Mouse (Mus musculus): ENCODE measurements around the gene Cmtm6.

GRCm38 (mm10) chr9:114778047-114778390, 47.1 kb downstream of the Cmtm6 start:
- TF ChIP-seq TAL1 (IDR thresholded peaks at IDR 0.05; ENCODE audit: low read length) (no peak), GATA1 (IDR thresholded peaks at IDR 0.05; ENCODE audit: low read length) (no peak)

Data from erythroblast, embryonic 14.5 days (primary cell).